Mouse (Mus musculus): ENCODE measurements around the gene Fance. TPM values are rescaled to one million over a fixed set of nuclear protein-coding genes. Genes with fewer than 3 reads are reported as not detected.

Fance gene
- polyA plus RNA-seq, 1 experiment from 2014 or later, result 13.5 TPM

GRCm38 (mm10) chr17:28279780-28280422, 33.4 kb upstream of the Fance start:
- WGBS (ENCODE audit: insufficient replicate concordance), result 77% methylated on average over 15 of the region's 15 CpGs
- peaks cover 63% of the 10 kb centered on the region for H3K4me1 ChIP-seq (replicated peaks)
- H3K27me3 ChIP-seq, result no peaks in the 10 kb centered on the region
- DNase-seq (no peak), ATAC-seq (ENCODE audit: low read depth) (no peak)
- H3K4me3 ChIP-seq (replicated peaks), result no peak overlapping the region
- no peaks in the 10 kb centered on the region for H3K9me3 ChIP-seq (replicated peaks)
- no peak overlapping the region for H3K4me2 ChIP-seq
- no peak overlapping the region for H3K27ac ChIP-seq
- H3K9ac ChIP-seq, result no peak overlapping the region
- H3K36me3 ChIP-seq, result no peaks in the 10 kb centered on the region

GRCm38 (mm10) chr17:28280423-28280800, 32.9 kb upstream of the Fance start:
- DNase-seq (no peak), ATAC-seq (ENCODE audit: low read depth) (no peak)
- H3K27ac ChIP-seq, result no peak overlapping the region
- H3K4me3 ChIP-seq (replicated peaks), result no peak overlapping the region
- H3K9ac ChIP-seq, result no peak overlapping the region
- 64% methylated on average over 7 of the region's 7 CpGs for WGBS (ENCODE audit: insufficient replicate concordance)
- H3K36me3 ChIP-seq, result no peaks in the 10 kb centered on the region
- H3K9me3 ChIP-seq (replicated peaks), result no peaks in the 10 kb centered on the region
- no peak overlapping the region for H3K4me2 ChIP-seq
- no peaks in the 10 kb centered on the region for H3K27me3 ChIP-seq
- peaks cover 62% of the 10 kb centered on the region for H3K4me1 ChIP-seq (replicated peaks)

GRCm38 (mm10) chr17:28280831-28281377, 32.4 kb upstream of the Fance start:
- DNase-seq, result no peak
- no peaks in the 10 kb centered on the region for H3K27me3 ChIP-seq
- H3K4me2 ChIP-seq, result no peak overlapping the region
- no peaks in the 10 kb centered on the region for H3K36me3 ChIP-seq
- no peaks in the 10 kb centered on the region for H3K9me3 ChIP-seq (replicated peaks)
- H3K9ac ChIP-seq, result no peak overlapping the region
- H3K27ac ChIP-seq, result no peak overlapping the region
- WGBS (ENCODE audit: insufficient replicate concordance), result 57% methylated on average over 5 of the region's 5 CpGs
- H3K4me1 ChIP-seq (replicated peaks), result peaks cover 58% of the 10 kb centered on the region
- no peak overlapping the region for H3K4me3 ChIP-seq (replicated peaks)
- ATAC-seq (ENCODE audit: low read depth), result no peak

GRCm38 (mm10) chr17:28281866-28282441, 31.4 kb upstream of the Fance start:
- 0 out of 2 replicates have a peak, but pooled peaks cover 4% of the 10 kb centered on the region for H3K36me3 ChIP-seq
- no peaks in the 10 kb centered on the region for H3K9me3 ChIP-seq (replicated peaks)
- H3K27ac ChIP-seq, result no peak overlapping the region
- H3K4me2 ChIP-seq, result no peak overlapping the region
- no peak overlapping the region for H3K4me3 ChIP-seq (replicated peaks)
- H3K9ac ChIP-seq, result no peak overlapping the region
- 72% methylated on average over 7 of the region's 7 CpGs for WGBS (ENCODE audit: insufficient replicate concordance)
- ATAC-seq (ENCODE audit: low read depth) (no peak), DNase-seq (no peak)
- H3K4me1 ChIP-seq (replicated peaks), result peaks cover 62% of the 10 kb centered on the region
- H3K27me3 ChIP-seq, result no peaks in the 10 kb centered on the region

GRCm38 (mm10) chr17:28283199-28283598, 30.1 kb upstream of the Fance start:
- peaks cover 54% of the 10 kb centered on the region for H3K4me1 ChIP-seq (replicated peaks)
- H3K9ac ChIP-seq, result no peak overlapping the region
- no peak overlapping the region for H3K4me2 ChIP-seq
- no peaks in the 10 kb centered on the region for H3K9me3 ChIP-seq (replicated peaks)
- WGBS (ENCODE audit: insufficient replicate concordance), result 82% methylated on average over 10 of the region's 10 CpGs
- ATAC-seq (ENCODE audit: low read depth), result no peak
- no peak overlapping the region for H3K4me3 ChIP-seq (replicated peaks)
- no peak for DNase-seq
- H3K27ac ChIP-seq, result no peak overlapping the region
- H3K36me3 ChIP-seq, result 0 out of 2 replicates have a peak, but pooled peaks cover 8% of the 10 kb centered on the region
- no peaks in the 10 kb centered on the region for H3K27me3 ChIP-seq

GRCm38 (mm10) chr17:28286133-28286532, 27.2 kb upstream of the Fance start:
- Histone ChIP-seq H3K9ac (no peak overlapping the region), H3K4me2 (no peak overlapping the region), H3K4me3 (replicated peaks) (no peak overlapping the region), H3K36me3 (peaks cover 10% of the 10 kb centered on the region; the same call in 1 of the 2 replicates), H3K9me3 (replicated peaks) (no peaks in the 10 kb centered on the region), H3K27me3 (no peaks in the 10 kb centered on the region), H3K4me1 (replicated peaks) (peaks cover 39% of the 10 kb centered on the region), H3K27ac (no peak overlapping the region)
- 56% methylated on average over 10 of the region's 10 CpGs for WGBS (ENCODE audit: insufficient replicate concordance)
- DNase-seq (no peak), ATAC-seq (ENCODE audit: low read depth) (no peak)

- H3K4me1 ChIP-seq (replicated peaks), result peaks cover 39% of the 10 kb centered on the region
- no peak for DNase-seq
- WGBS (ENCODE audit: insufficient replicate concordance), result 54% methylated on average over 5 of the region's 5 CpGs
Measured at GRCm38 (mm10) chr17:28286964-28287363, 26.4 kb upstream of the Fance start.

GRCm38 (mm10) chr17:28287578-28287977, 25.7 kb upstream of the Fance start:
- no peak overlapping the region for H3K9ac ChIP-seq
- peaks cover 37% of the 10 kb centered on the region for H3K4me1 ChIP-seq (replicated peaks)
- H3K4me2 ChIP-seq, result no peak overlapping the region
- no peaks in the 10 kb centered on the region for H3K27me3 ChIP-seq
- DNase-seq (no peak), ATAC-seq (ENCODE audit: low read depth) (peak; percentile 54)
- no peak overlapping the region for H3K4me3 ChIP-seq (replicated peaks)
- 55% methylated on average over 8 of the region's 8 CpGs for WGBS (ENCODE audit: insufficient replicate concordance)
- H3K9me3 ChIP-seq (replicated peaks), result no peaks in the 10 kb centered on the region
- H3K27ac ChIP-seq, result no peak overlapping the region
- H3K36me3 ChIP-seq, result peaks cover 20% of the 10 kb centered on the region

More at GRCm38 (mm10) chr17:28286964-28287363, 26.4 kb upstream of the Fance start:
- ATAC-seq (ENCODE audit: low read depth), result no peak
- Histone ChIP-seq H3K4me2 (no peak overlapping the region), H3K4me3 (replicated peaks) (no peak overlapping the region), H3K9ac (no peak overlapping the region), H3K27ac (no peak overlapping the region; the same call in 1 of the 2 replicates), H3K9me3 (replicated peaks) (no peaks in the 10 kb centered on the region), H3K36me3 (peaks cover 14% of the 10 kb centered on the region), H3K27me3 (no peaks in the 10 kb centered on the region)

- H3K27me3 ChIP-seq, result no peaks in the 10 kb centered on the region
- no peaks in the 10 kb centered on the region for H3K9me3 ChIP-seq (replicated peaks)
- WGBS (ENCODE audit: insufficient replicate concordance), result 56% methylated on average over 5 of the region's 5 CpGs
- no peak for ATAC-seq (ENCODE audit: low read depth)
- H3K9ac ChIP-seq, result no peak overlapping the region
- peaks cover 21% of the 10 kb centered on the region for H3K36me3 ChIP-seq
- peaks cover 36% of the 10 kb centered on the region for H3K4me1 ChIP-seq (replicated peaks)
- H3K4me3 ChIP-seq (replicated peaks), result no peak overlapping the region
- H3K4me2 ChIP-seq, result no peak overlapping the region
- DNase-seq, result no peak
- H3K27ac ChIP-seq, result no peak overlapping the region
Measured at GRCm38 (mm10) chr17:28287980-28288379, 25.3 kb upstream of the Fance start.

- ATAC-seq (ENCODE audit: low read depth), result no peak
Measured at GRCm38 (mm10) chr17:28290262-28290661, 23.1 kb upstream of the Fance start.

GRCm38 (mm10) chr17:28290671-28291070, 22.6 kb upstream of the Fance start:
- Histone ChIP-seq H3K9me3 (replicated peaks) (no peaks in the 10 kb centered on the region), H3K4me3 (replicated peaks) (no peak overlapping the region), H3K27ac (no peak overlapping the region), H3K27me3 (no peaks in the 10 kb centered on the region), H3K36me3 (peaks cover 31% of the 10 kb centered on the region), H3K9ac (no peak overlapping the region), H3K4me2 (no peak overlapping the region), H3K4me1 (replicated peaks) (peaks cover 55% of the 10 kb centered on the region)
- ATAC-seq (ENCODE audit: low read depth) (peak; percentile 27; the same call in 1 of the 2 replicates), DNase-seq (no peak)
- 40% methylated on average over 11 of the region's 11 CpGs for WGBS (ENCODE audit: insufficient replicate concordance)

More at GRCm38 (mm10) chr17:28290262-28290661, 23.1 kb upstream of the Fance start:
- 63% methylated on average over 2 of the region's 3 CpGs for WGBS (ENCODE audit: insufficient replicate concordance)
- Histone ChIP-seq H3K4me1 (replicated peaks) (peaks cover 54% of the 10 kb centered on the region), H3K9me3 (replicated peaks) (no peaks in the 10 kb centered on the region), H3K4me2 (no peak overlapping the region), H3K36me3 (peaks cover 29% of the 10 kb centered on the region), H3K27ac (no peak overlapping the region), H3K4me3 (replicated peaks) (no peak overlapping the region), H3K27me3 (no peaks in the 10 kb centered on the region), H3K9ac (no peak overlapping the region)
- DNase-seq, result no peak
